Mouse (Mus musculus): ENCODE measurements around the gene Gif.

The Gif gene

GRCm38 (mm10) chr19:11747298-11747697, at the start of gene Gif:
TSS of gene Gif (plus strand) at chr19:11747554.
- in situ Hi-C loops (cut with MboI): no loop called here

GRCm38 (mm10) chr19:11698342-11698741, 49.0 kb upstream of the Gif start:
- in situ Hi-C loops (cut with MboI): no loop called here

- in situ Hi-C loops (cut with MboI): no loop called here
These were observed 34.9 kb upstream of the Gif start for GRCm38 (mm10) chr19:11712451-11712850.

- in situ Hi-C loops (cut with MboI): no loop called here
These were observed 27.3 kb upstream of the Gif start for GRCm38 (mm10) chr19:11720071-11720470.

- in situ Hi-C loops (cut with MboI): no loop called here
These were observed 23.5 kb upstream of the Gif start for GRCm38 (mm10) chr19:11723870-11724269.

GRCm38 (mm10) chr19:11724275-11724674, 23.1 kb upstream of the Gif start:
- in situ Hi-C loops (cut with MboI): no loop called here

GRCm38 (mm10) chr19:11725915-11726314, 21.4 kb upstream of the Gif start:
- in situ Hi-C loops (cut with MboI): no loop called here

- in situ Hi-C loops (cut with MboI): no loop called here
These were observed 20.1 kb upstream of the Gif start for GRCm38 (mm10) chr19:11727304-11727703.

- in situ Hi-C loops (cut with MboI): no loop called here
These were observed 17.1 kb upstream of the Gif start for GRCm38 (mm10) chr19:11730278-11730677.

GRCm38 (mm10) chr19:11736455-11736854, 10.9 kb upstream of the Gif start:
- in situ Hi-C loops (cut with MboI): no loop called here

GRCm38 (mm10) chr19:11745680-11746079, 1.7 kb upstream of the Gif start:
- in situ Hi-C loops (cut with MboI): no loop called here

- in situ Hi-C loops (cut with MboI): loop anchor here (5.0 to 10.0 kb wide), 2 partner anchors 158 to 410 kb away; no protein-coding TSS in a partner anchor
These were observed 17.7 kb downstream of the Gif start for GRCm38 (mm10) chr19:11765059-11765458.

- in situ Hi-C loops (cut with MboI): loop anchor here (5.0 to 10.0 kb wide), 2 partner anchors 159 to 412 kb away; no protein-coding TSS in a partner anchor
These were observed 19.1 kb downstream of the Gif start for GRCm38 (mm10) chr19:11766413-11766812.

- in situ Hi-C loops (cut with MboI): loop anchor here (5.0 to 10.0 kb wide), 2 partner anchors 161 to 413 kb away; no protein-coding TSS in a partner anchor
These were observed 20.8 kb downstream of the Gif start for GRCm38 (mm10) chr19:11768163-11768562.

GRCm38 (mm10) chr19:11769257-11769920, 22.0 kb downstream of the Gif start:
- in situ Hi-C loops (cut with MboI): loop anchor here (5.0 to 10.0 kb wide), 2 partner anchors 162 to 415 kb away; no protein-coding TSS in a partner anchor

GRCm38 (mm10) chr19:11770205-11770892, 23.0 kb downstream of the Gif start, which contains the start of gene Mrpl16:
TSS of gene Mrpl16 (plus strand) at chr19:11770391.
- in situ Hi-C loops (cut with MboI): no loop called here

GRCm38 (mm10) chr19:11777191-11777865, 30.0 kb downstream of the Gif start:
- in situ Hi-C loops (cut with MboI): no loop called here

- in situ Hi-C loops (cut with MboI): no loop called here
These were observed 38.2 kb downstream of the Gif start for GRCm38 (mm10) chr19:11785409-11786154.

- in situ Hi-C loops (cut with MboI): no loop called here
These were observed 40.5 kb downstream of the Gif start for GRCm38 (mm10) chr19:11787826-11788225.

GRCm38 (mm10) chr19:11788876-11789275, 41.5 kb downstream of the Gif start:
- in situ Hi-C loops (cut with MboI): no loop called here

- in situ Hi-C loops (cut with MboI): no loop called here
These were observed 44.5 kb downstream of the Gif start for GRCm38 (mm10) chr19:11791825-11792224.

All from mature B cell (primary cell).